Mouse (Mus musculus): ENCODE results near the gene Tmem235. TPM values are rescaled to one million over a fixed set of nuclear protein-coding genes. Genes with fewer than 3 reads are reported as not detected.
A peak's percentile ranks its signal among the peaks of the same experiment; 100 is the strongest.

Gene Tmem235
- polyA plus RNA-seq, 1 experiment from 2014 or later: not detected

DNA sequence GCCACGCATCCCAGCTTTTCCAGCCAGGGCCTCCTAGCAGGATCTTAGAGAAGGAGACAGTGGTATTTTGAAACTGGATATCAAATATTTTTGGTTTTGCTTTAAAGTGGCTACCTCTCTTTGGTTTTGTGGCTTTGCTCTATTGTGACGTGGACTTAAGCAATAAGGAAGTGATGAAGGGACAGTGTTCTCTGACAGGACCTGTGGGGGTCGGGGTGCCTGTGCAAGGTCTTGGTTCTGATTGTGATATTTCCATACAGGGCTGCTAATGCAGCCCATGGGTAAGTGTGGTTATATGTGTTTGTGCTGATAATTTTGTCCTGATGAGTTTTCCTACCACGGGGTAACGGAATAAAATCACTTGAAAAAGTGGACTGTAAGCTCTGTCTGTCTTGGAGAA, 5.2 kb upstream of the Tmem235 start:
- no peak for DNase-seq (ENCODE audit: low spot score)
- H3K9ac ChIP-seq (ENCODE audit: low read depth, low read length): no peak overlapping the region
- H3K27ac ChIP-seq: no peak overlapping the region
- no peaks in the 10 kb centered on the region for H3K27me3 ChIP-seq (ENCODE audit: insufficient read depth, low read length)
- no peak overlapping the region for H3K4me2 ChIP-seq (ENCODE audit: low read length)
- H3K4me1 ChIP-seq (replicated peaks; ENCODE audit: insufficient read depth, low read length): peaks cover 2% of the 10 kb centered on the region; the same call in 1 of the 2 replicates
- 80% methylated on average over 5 of the region's 5 CpGs for WGBS
- no peak for ATAC-seq (replicated peaks; ENCODE audit: low FRiP score, low read depth)
- H3K4me3 ChIP-seq (replicated peaks; ENCODE audit: low read depth, low read length): no peak overlapping the region
- H3K36me3 ChIP-seq (ENCODE audit: insufficient read depth, low read length): peaks cover 13% of the 10 kb centered on the region; the same call in 1 of the 2 replicates
- no peak for TF ChIP-seq CTCF (IDR thresholded peaks at IDR 0.05; ENCODE audit: low read depth)
- no peaks in the 10 kb centered on the region for H3K9me3 ChIP-seq (replicated peaks; ENCODE audit: low read length)

DNA sequence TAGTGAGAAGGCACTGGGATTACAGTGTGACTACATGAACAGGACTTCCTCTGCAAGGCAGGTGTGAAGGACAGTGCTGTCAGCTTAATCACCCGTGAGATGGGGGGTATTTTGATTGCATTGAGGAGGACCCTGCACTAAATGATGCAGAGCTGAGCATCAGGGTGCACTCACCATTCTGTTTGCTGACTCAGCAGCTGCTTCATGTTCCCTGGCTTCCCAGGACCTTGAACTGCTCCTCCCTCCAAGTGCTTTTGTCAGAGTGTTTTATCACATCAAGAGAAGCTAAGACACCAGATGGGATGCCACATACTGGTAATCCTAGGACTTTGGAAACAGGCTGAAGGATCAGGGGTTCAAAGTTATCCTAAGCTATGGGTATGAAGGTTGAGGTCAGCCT, 4.6 kb upstream of the Tmem235 start:
- no peak for ATAC-seq (replicated peaks; ENCODE audit: low FRiP score, low read depth)

DNA sequence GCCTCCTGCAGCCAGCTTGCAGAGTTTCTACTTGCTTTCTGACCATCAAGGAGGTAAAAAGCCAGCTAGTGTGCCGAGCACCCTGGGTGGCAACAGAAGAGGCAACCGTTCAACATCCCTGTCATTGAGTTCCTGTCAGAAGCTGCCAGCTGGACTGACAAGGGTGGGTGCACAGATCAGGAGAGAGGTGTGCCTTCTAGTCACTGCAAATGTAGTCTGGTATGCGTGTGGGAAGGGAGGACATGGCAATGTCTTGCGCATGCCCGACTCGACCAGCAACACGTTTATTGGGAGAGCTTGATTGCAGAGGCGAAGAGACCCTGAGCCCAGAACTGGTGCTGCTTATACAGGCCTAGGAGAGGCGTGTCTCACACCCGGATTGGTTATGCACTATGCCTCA, 3.1 kb upstream of the Tmem235 start:
- Histone ChIP-seq H3K4me3 (replicated peaks; ENCODE audit: low read depth, low read length) (no peak overlapping the region), H3K9ac (ENCODE audit: low read depth, low read length) (no peak overlapping the region), H3K4me2 (ENCODE audit: low read length) (no peak overlapping the region), H3K36me3 (ENCODE audit: insufficient read depth, low read length) (peaks cover 13% of the 10 kb centered on the region; the same call in 1 of the 2 replicates), H3K27me3 (ENCODE audit: insufficient read depth, low read length) (no peaks in the 10 kb centered on the region), H3K9me3 (replicated peaks; ENCODE audit: low read length) (no peaks in the 10 kb centered on the region), H3K27ac (no peak overlapping the region), H3K4me1 (replicated peaks; ENCODE audit: insufficient read depth, low read length) (no peaks in the 10 kb centered on the region)
- 91% methylated on average over 10 of the region's 10 CpGs for WGBS
- TF ChIP-seq CTCF (IDR thresholded peaks at IDR 0.05; ENCODE audit: low read depth): no peak
- DNase-seq (ENCODE audit: low spot score): no peak
- no peak for ATAC-seq (replicated peaks; ENCODE audit: low FRiP score, low read depth)

More for the DNA sequence above, 4.6 kb upstream of the Tmem235 start:
- no peak for TF ChIP-seq CTCF (IDR thresholded peaks at IDR 0.05; ENCODE audit: low read depth)
- 50% methylated on average over 1 of the region's 1 CpGs for WGBS
- no peak overlapping the region for H3K4me2 ChIP-seq (ENCODE audit: low read length)
- no peak overlapping the region for H3K9ac ChIP-seq (ENCODE audit: low read depth, low read length)
- peaks cover 13% of the 10 kb centered on the region; the same call in 1 of the 2 replicates for H3K36me3 ChIP-seq (ENCODE audit: insufficient read depth, low read length)
- H3K4me1 ChIP-seq (replicated peaks; ENCODE audit: insufficient read depth, low read length): no peaks in the 10 kb centered on the region
- DNase-seq (ENCODE audit: low spot score): no peak
- no peaks in the 10 kb centered on the region for H3K9me3 ChIP-seq (replicated peaks; ENCODE audit: low read length)
- no peak overlapping the region for H3K27ac ChIP-seq
- no peak overlapping the region for H3K4me3 ChIP-seq (replicated peaks; ENCODE audit: low read depth, low read length)
- no peaks in the 10 kb centered on the region for H3K27me3 ChIP-seq (ENCODE audit: insufficient read depth, low read length)

DNA sequence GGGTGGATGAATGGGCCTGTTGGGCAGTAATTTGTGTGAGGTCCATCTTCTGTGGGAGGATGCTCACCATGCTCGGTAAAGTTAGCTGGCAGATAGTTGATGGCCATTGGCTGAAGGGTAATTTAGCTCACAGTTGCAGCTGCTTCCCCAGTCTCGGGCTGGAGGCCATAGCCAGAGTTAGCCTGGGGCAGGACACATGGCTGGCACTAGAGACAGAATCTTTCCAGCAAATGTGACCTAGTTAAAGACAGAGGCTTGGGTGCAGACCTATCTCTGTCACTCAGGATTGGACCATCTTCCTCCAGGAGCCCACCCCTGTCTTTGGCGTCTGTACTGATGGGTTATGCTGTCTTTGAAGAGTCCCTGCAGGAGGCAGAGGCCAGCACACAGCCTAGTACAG, 2.2 kb upstream of the Tmem235 start:
- no peak overlapping the region for H3K27ac ChIP-seq
- H3K27me3 ChIP-seq (ENCODE audit: insufficient read depth, low read length): no peaks in the 10 kb centered on the region
- TF ChIP-seq CTCF (IDR thresholded peaks at IDR 0.05; ENCODE audit: low read depth): no peak
- H3K36me3 ChIP-seq (ENCODE audit: insufficient read depth, low read length): peaks cover 10% of the 10 kb centered on the region; the same call in 1 of the 2 replicates
- no peak overlapping the region for H3K4me2 ChIP-seq (ENCODE audit: low read length)
- H3K4me1 ChIP-seq (replicated peaks; ENCODE audit: insufficient read depth, low read length): no peaks in the 10 kb centered on the region
- WGBS: 40% methylated on average over 3 of the region's 3 CpGs
- ATAC-seq (replicated peaks; ENCODE audit: low FRiP score, low read depth) (no peak), DNase-seq (ENCODE audit: low spot score) (no peak)
- H3K9ac ChIP-seq (ENCODE audit: low read depth, low read length): no peak overlapping the region
- H3K9me3 ChIP-seq (replicated peaks; ENCODE audit: low read length): no peaks in the 10 kb centered on the region
- H3K4me3 ChIP-seq (replicated peaks; ENCODE audit: low read depth, low read length): no peak overlapping the region

DNA sequence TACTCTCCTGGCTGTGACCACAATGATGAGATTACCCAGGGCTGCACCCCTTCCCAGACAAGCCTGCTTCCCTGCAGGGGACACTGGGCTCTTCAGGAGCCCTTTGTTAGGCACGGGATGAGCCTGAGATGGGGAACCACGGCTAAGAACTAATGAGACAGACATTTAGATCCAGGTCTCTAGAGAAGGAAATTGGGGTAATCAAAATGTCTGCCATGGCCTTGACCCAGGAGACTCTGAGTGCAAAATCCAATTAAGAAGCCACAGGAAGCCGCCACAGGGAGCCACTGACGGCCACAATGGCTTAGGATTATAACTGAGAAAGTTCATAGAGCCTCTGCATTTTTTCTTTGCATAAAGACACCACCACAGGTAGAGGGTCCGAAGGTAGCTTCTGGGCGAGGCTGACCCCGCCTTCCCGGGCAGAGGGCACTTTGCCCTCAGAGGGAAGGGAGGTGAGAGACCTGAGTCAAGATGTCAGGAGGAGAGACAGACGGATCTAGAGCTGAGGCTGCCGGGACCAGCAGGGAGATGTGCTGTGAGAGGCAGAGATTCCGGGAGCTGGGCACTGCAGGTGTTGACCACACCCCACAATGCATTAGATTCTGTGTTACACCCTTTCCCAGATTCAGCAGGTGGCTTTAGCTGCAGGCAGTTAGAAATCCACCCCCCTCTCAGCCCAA, 2.8 kb downstream of the Tmem235 start:
- no peak overlapping the region for H3K4me2 ChIP-seq (ENCODE audit: low read length)
- TF ChIP-seq CTCF (IDR thresholded peaks at IDR 0.05; ENCODE audit: low read depth): no peak
- no peaks in the 10 kb centered on the region for H3K9me3 ChIP-seq (replicated peaks; ENCODE audit: low read length)
- peak; percentile 33; the same call in 1 of the 2 replicates for ATAC-seq (replicated peaks; ENCODE audit: low FRiP score, low read depth)
- H3K27ac ChIP-seq: peak overlapping the region; percentile 63; the same call in 1 of the 2 replicates
- DNase-seq (ENCODE audit: low spot score): no peak
- H3K4me3 ChIP-seq (replicated peaks; ENCODE audit: low read depth, low read length): no peak overlapping the region
- WGBS: 38% methylated on average over 11 of the region's 11 CpGs
- no peaks in the 10 kb centered on the region for H3K36me3 ChIP-seq (ENCODE audit: insufficient read depth, low read length)
- H3K27me3 ChIP-seq (ENCODE audit: insufficient read depth, low read length): no peaks in the 10 kb centered on the region
- H3K4me1 ChIP-seq (replicated peaks; ENCODE audit: insufficient read depth, low read length): peaks cover 12% of the 10 kb centered on the region
- no peak overlapping the region for H3K9ac ChIP-seq (ENCODE audit: low read depth, low read length)

DNA sequence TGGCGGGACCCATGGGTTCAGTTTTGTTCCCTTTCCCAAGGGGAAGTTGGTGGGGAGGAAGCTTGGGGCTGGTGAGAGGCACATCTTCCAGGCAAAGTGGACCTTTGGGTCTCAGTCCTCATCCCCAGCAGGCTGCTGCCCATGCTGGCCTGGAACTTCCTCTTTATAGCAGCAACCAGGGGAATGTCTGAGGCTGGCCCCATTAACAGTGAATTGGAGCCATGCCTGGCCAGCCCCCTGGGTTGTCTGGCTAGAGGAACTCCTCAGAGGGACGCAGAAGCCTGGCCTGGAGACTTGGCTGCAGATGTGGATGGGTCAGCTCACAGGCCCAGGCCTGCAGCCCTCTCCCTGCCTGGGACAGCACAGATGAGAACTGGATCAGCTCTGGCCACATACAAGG, 4.3 kb downstream of the Tmem235 start:
- no peaks in the 10 kb centered on the region for H3K27me3 ChIP-seq (ENCODE audit: insufficient read depth, low read length)
- H3K4me1 ChIP-seq (replicated peaks; ENCODE audit: insufficient read depth, low read length): peaks cover 12% of the 10 kb centered on the region
- TF ChIP-seq CTCF (IDR thresholded peaks at IDR 0.05; ENCODE audit: low read depth): no peak
- H3K4me2 ChIP-seq (ENCODE audit: low read length): no peak overlapping the region
- no peak for DNase-seq (ENCODE audit: low spot score)
- no peaks in the 10 kb centered on the region for H3K36me3 ChIP-seq (ENCODE audit: insufficient read depth, low read length)
- no peak overlapping the region for H3K4me3 ChIP-seq (replicated peaks; ENCODE audit: low read depth, low read length)
- no peak overlapping the region for H3K9ac ChIP-seq (ENCODE audit: low read depth, low read length)
- 67% methylated on average over 2 of the region's 2 CpGs for WGBS
- no peaks in the 10 kb centered on the region for H3K9me3 ChIP-seq (replicated peaks; ENCODE audit: low read length)
- no peak for ATAC-seq (replicated peaks; ENCODE audit: low FRiP score, low read depth)
- H3K27ac ChIP-seq: no peak overlapping the region

Data from kidney, postnatal 0 days (tissue).